Mouse (Mus musculus) neutrophil, adult 5-6 weeks (primary cell): ENCODE measurements at regions not wholly inside any gene's neighbourhood (a gene's known extent, or its start where the extent isn't known, plus 50 kb on each side); places are given as distances from the start of the nearest gene placed in this dataset.
A peak's percentile ranks its signal among the peaks of the same experiment; 100 is the strongest.
"Not testable (repeated sequence)": the region's sequence is repeated elsewhere in the genome, so short reads cannot be mapped to it uniquely, and the experiment has no call there.

Experiments
- ATAC-seq: fragments of 151-379, 151-347 bp; 2 replicates; pipeline ENCODE4 v1.8.0; 2017; ENCODE audit warnings: mild to moderate bottlenecking, moderate TSS enrichment; ENCODE audit not compliant: insufficient number of reproducible peaks, poor library complexity, low FRiP score, severe bottlenecking; ENCODE audit errors: extremely low read depth

DNA sequence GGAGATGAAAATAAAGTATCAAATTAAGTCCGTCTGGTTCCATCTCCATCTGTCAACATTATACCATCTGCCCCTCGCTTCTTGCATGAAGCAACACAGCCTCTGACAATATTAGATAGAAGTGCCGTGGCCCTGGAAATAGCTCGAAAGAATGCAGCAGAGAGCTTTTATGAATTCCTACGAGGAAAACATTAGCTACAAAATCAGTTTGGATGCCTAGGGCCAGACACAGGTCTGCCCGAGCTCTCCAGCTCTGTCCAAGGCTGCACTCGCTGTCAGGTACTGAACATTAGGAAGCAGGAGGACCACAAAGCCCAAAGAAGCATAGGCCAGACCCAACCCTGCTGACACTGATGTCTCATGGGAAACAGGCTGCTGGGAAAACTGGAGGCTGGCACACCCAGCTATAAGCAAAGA lies 192.3 kb downstream of the Tcp10c start:
- ATAC-seq, result no peak

DNA sequence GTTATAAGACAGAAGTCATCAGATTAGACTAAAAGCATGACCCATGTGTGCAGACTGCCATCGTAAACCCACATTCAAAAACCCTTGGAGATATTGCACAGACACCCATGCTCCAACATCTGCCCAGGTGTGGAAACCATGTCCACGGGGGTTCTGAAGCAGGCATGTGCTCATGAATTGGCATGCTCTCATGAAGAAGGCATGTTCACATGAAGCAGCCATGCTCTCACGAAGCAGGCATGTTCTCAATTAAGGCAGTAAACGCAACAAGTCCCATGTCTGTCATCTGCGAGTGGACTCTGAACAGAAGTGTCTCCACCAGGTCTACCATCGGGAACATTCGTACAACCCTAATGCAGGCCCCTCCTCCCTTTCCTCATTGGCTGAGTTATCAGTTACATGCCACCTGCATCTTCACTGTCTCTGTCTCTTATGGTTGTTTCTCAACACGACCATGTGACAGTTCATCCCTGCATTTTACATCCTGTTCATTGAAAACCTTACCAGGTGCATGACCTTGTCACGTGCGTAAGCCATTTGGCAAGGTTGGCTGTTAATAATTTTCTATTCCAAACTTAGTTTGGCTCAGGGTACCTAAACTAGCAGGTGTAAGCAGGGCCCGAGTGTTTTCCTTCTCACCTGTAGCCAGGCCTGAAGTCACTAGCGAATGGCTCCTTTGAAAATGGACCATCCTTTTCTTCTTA lies 193.4 kb downstream of the Tcp10c start:
- no peak for ATAC-seq

DNA sequence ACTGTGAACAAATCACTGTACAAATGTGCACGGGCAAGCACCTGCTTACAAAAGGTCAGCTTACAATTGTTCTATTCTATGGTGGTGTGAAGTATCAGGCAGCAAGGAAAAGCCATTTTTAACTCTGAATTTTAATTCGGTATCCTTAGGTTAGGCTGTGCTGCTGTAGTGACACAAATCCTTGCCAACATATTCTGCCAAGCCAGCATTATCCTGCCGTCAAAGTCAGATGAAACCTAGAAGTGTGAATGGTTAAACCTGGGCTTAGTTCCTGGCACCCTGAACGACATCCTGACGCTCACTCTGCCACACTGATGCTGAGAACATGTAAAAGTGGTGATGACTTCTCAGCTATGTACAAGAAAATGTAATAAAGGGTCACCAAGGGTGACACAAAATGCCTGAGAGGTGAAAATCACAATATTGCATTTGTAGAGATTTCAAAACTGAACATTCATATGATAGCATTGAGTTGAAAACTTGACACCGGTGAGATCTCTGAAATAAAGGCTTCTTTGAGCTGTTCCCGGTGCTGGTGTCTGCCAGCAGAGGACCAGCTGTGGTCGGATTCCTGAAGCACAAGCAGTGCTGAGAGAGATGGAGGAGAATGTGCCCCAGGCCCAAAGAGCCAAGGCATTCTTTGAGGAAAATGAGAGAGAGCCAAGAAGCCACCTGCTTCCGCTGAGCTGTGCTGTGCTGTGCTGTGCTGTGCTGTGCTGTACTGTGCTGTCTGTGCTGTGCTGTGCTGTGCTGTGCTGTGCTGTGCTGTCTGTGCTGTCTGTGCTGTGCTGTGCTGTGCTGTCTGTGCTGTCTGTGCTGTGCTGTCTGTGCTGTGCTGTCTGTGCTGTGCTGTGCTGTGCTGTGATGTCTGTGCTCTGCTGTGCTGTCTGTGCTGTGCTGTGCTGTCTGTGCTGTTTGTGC lies 195.9 kb downstream of the Tcp10c start:
- peak; percentile 11 for ATAC-seq

DNA sequence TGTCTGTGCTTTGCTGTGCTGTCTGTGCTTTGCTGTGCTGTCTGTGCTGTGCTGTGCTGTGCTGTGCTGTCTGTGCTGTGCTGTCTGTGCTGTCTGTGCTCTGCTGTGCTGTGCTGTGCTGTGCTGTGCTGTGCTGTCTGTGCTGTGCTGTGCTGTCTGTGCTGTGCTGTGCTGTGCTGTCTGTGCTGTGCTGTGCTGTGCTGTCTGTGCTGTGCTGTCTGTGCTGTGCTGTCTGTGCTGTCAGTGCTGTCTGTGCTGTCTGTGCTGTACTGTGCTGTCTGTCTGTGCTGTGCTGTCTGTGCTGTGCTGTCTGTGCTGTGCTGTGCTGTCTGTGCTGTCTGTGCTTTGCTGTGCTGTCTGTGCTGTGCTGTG lies 196.5 kb downstream of the Tcp10c start:
- ATAC-seq, result peak; percentile 3

DNA sequence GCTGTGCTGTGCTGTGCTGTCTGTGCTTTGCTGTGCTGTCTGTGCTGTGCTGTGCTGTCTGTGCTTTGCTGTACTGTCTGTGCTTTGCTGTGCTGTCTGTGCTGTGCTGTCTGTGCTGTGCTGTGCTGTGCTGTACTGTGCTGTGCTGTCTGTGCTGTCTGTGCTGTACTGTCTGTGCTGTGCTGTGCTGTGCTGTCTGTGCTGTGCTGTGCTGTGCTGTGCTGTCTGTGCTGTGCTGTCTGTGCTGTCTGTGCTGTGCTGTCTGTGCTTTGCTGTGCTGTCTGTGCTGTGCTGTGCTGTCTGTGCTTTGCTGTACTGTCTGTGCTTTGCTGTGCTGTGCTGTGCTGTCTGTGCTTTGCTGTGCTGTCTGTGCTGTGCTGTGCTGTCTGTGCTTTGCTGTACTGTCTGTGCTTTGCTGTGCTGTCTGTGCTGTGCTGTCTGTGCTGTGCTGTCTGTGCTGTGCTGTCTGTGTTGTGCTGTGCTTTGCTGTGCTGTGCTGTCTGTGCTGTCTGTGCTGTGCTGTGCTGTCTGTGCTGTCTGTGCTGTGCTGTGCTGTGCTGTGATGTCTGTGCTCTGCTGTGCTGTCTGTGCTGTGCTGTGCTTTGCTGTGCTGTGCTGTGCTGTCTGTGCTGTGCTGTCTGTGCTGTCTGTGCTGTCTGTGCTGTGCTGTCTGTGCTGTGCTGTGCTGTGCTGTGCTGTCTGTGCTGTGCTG lies 197.5 kb downstream of the Tcp10c start:
- peak; percentile 60 for ATAC-seq

DNA sequence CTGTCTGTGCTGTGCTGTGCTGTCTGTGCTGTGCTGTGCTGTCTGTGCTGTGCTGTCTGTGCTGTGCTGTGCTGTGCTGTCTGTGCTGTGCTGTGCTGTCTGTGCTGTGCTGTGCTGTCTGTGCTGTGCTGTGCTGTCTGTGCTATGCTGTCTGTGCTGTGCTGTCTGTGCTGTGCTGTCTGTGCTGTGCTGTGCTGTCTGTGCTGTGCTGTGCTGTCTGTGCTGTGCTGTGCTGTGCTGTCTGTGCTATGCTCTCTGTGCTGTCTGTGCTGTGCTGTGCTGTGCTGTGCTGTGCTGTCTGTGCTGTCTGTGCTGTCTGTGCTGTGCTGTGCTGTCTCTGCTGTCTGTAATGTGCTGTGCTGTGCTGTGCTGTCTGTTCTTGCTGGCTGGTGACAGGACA lies 198.5 kb downstream of the Tcp10c start:
- ATAC-seq, result peak; percentile 14; the same call in 1 of the 2 replicates

DNA sequence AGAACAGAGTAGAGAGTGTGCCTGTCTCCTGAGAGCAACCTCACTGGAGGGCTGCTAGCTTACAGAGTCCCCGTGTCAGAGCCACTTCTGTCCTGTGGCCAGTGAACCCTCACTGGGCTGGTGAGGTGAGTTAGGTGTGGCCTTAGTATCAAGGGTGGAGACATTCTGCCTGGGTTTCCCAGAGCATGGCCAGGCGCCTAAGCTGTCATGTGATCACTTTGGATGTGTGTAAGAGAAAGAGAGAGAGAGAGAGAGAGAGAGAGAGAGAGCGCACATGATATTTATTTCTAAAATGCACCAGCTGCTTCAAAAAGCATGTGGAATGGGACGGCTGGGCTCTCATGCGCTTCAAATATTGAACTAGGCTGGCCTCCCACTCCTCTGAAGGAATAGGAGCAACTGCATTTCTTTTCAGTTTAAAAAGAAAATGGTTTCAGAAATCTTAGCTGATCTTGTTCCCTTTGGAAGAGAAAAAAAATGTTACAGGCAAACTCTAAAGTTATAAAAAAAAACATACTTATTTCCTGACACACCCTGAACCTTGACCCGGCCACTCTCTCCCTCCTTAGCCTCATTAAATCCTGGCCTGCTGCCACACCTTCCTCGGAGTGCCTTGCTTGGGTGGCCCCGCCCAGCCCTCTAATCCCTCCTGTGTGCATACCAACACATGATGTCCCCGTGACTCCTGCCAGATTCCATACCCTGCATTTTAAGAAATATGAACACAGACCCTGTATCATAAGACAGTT lies 201.1 kb downstream of the Tcp10c start:
- ATAC-seq, result not testable (repeated sequence)

DNA sequence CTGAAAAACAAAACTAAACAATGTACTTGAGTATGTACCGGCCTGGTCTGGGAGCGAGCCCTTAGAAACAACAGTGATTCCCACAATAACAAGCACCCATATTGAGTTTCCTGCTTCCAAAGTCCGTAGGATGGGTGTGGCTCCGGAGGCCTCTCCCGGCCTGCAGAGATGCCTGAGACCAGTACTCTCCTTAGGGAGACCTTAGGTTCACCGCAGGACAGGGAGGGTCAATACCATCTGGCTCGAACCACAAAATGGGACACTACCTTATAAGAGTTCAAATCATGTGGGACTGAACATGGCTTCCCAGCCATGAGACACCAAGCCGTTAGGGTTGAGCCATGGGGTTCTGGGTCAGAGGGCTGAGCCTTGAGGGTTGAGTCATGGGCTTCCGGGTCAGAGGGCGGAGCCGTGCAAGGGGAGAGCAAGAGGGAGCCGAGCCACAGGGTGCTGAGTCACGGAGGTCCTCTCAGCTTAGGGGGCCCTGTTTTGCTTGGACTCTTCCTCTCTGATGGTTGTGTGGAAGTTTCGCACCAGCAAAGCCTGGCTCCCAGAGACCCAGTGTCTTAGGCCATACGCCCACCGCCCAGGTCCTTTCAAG lies 201.8 kb downstream of the Tcp10c start:
- not testable (repeated sequence) for ATAC-seq

DNA sequence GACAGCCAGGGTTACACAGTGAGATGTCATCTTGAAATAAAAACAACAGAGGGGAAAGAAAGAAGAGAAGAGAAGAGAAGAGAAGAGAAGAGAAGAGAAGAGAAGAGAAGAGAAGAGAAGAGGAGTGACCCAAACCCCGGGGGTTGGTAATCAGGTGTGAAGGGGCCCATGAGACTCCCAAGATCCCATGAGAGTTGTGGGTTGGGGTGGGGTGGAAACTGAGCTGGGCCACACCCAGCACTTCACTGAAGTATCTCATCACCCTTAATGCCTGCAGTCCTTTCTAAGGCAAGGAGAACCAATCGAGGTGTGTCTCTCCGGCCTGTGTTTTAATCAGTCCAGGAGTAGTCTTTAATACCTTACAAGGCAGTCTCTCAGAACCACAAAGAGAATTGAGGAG lies 201.5 kb upstream of the Afdn start:
- ATAC-seq, result peak; percentile 49

DNA sequence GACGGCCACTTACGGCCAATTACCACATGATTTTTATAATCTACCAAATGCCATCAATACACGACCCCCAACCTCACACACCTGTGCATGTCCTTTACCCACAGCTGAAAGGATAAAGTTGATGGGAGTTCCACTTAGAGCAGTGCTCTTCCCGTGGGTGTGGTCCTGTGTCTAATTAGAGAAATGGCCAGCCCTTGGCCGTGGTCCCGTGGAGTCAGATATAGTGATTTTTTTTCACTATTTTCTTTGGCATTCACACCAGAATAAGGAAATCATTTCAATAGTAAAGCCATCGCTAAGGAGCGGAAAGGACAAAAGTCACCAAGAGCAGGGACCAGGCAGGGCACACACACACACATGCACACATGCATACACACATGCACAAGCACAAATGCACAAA lies 199.0 kb upstream of the Afdn start:
- ATAC-seq, result no peak

DNA sequence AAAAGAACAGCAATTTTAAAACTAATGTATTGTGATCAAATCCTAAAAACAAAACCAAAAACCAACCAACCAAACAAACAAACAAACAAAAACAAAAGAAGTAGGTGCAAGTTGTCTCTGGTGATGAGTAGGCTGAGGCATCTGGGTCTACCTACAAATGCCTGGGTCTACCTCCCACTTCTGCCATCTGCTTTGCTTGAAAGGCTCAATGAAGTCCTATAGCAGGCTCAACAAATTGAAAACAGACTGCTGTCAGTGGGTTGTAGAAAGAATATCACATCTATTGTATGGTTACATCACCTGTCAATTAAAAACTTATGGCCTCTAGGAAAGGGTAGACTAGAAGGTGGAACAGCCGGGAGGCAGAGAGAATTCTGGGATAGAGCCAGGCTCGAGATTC lies 197.4 kb upstream of the Afdn start:
- no peak for ATAC-seq

DNA sequence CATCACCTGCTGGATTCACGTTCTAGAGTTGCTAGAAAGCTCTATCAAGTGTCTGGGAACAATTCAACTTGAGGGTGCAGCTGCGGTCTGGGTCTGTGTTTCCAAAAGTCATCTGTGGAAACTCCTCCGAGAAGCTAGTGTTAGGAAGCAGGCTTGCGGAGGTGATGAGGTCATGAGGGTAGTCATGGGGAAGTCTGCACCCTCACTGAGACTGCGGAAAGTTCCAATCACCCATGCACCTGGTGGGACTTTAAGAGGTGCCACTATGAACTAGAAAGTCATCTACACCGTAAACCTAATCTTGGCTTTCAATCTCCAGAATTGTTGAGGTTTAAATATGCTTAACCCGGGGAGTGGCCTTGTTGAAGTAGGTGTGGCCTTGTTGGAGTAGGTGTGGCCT lies 195.5 kb upstream of the Afdn start:
- no peak for ATAC-seq

DNA sequence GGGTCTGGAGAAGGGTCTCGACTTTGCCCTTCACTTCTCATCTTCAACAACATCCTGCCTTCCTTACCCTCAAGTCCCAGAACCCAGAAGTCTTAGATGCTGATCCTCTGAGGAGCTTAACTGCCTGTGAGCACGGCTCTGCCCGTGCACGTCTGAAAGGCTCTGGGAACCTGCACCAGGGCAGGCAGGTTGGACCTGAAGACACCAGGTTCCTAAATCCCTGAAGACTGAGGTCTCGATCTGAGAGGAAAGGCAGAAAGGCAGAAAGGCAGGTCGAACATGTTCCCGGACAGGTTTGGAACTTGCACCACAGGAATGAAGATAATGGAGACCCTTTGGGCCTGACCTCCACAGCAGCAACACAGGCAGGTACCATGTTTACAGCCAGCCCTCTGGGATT lies 193.7 kb upstream of the Afdn start:
- no peak for ATAC-seq

DNA sequence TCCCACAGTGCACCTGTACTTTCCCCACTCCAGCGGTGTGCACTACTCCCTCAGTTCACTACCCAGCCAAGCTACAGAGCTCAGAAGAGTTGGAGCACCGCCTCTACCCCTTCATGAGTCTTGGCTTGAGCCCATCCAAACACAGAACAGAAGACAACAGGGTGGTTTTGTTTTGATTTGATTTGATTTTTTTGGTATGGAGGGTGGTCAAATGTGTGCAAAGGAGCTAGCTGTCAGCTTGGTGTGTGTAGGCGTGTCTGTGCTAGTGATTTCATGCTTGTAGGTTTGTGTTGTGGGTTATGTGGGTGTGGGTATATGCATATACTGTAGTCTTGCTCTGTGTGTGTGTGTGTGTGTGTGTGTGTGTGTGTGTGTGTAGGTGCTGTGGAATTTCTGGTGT lies 193.2 kb upstream of the Afdn start:
- no peak for ATAC-seq

DNA sequence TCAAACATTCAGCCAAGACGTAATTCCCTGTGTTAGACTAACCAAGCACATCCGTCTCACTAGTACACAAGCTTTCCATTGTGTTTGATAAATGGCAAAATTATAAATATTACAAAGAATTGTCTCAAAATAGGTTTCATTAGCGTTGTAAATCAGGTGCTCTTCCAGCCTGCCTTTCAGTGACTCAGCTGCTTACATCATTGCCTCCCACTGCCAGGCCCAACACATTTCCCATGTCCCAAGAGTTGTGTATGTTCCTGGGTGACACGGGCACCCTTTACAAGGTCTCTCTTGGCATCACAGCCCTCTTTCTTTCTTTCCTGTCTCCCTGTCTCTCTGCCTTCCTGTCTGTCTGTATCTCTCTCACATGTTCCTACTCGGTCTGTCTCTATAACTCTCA lies 189.5 kb upstream of the Afdn start:
- no peak for ATAC-seq

DNA sequence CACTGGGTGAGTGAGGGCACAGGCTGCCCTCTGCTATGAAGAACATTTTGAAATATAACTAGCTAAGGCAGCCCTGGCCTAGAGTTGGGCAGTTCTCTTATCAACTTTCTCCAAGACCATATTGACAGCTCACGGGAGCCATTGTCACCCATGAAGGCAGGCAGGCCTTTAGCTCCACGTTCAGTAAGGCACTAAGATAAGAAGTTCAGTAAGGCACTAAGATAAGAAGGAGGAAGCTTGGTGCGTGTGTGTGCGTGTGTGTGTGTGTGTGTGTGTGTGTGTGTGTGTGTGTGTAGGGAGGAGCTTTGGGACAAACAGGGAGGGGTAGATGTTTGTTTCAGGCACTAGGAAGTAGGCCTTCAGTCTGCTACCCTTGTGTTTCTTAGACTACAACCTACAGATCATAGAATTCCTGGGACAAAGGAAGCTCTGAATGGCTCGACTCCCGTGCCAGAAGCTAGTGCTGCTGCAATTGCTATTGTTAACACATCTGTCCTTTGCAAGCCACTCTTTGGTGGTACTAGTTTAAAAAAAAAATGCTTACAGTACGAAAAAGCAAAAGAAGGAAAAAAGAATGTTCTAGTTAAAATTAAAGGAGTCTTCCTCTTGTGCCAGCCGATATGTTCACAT lies 188.0 kb upstream of the Afdn start:
- ATAC-seq, result no peak

DNA sequence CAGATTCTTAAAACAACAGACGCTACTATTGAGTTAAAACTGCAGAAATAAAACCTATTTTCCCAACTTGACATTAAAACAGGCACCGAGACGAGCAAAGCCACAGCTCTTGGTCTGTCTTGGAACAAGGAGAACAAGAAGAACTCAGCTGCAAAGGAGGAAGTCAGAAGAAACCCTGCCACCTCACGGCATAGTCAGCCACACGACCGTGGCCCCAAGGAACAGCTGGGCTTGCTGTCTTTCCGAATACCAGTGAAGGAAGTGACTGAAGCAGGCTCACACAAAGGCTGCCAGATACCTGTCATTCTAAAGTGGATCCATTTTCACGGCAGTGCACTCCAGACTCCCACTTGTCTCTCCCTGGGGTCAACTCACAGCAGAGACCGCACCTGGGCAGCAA lies 187.3 kb upstream of the Afdn start:
- ATAC-seq, result peak; percentile 33; the same call in 1 of the 2 replicates

DNA sequence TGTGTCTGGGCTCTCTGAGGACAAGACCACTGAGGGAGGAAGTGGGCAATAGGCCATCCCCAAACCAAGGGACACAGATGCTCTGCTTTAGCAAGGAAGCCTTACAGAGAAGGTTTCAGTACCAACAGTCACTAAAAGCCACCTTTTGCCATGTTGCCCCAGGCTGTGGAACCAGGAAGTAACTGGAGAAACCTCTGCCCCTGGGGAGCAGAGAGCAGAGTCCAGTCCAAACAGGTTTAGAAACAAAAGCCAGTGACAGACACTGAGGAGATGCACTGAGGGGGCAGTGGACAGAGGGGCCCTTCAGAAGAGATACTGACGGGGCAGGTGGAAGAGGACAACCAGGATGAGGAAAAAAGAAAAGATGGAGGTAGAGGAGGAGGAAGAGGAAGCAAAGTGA lies 186.2 kb upstream of the Afdn start:
- no peak for ATAC-seq
